Mouse (Mus musculus) mouse trophoblast stem cell (cell line): ENCODE measurements around the gene Gm4498.
"Not testable (repeated sequence)": the region's sequence is repeated elsewhere in the genome, so short reads cannot be mapped to it uniquely, and the experiment has no call there.

Source experiments
- in situ Hi-C, 2 experiments: fragments of 300-500 bp; cut with MseI, MboI; formaldehyde crosslinking; loops; 2 replicates in 1 of 2; 3 replicates in 1 of 2; pipeline ENCODE4 v1.15.1; 2025

Gm4498 gene

DNA sequence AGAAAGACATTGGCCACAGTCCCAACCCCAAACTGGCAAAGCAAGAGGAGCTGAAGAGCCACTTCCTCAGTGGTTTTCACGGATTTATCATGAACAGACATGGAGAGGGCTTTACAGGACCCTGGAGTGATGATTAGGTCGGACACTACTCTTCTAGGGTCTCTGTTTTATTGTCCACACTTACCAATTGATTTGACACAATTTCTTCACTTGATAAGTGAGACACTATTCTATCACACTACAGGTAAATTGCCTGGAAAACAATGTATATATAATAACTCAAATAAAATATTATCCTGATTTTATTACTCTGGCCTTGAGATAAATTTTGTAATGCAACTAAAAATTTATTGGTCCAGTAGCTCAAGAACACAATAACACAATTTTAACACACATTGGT lies at the start of gene Gm4498:
Gene Gm4498, minus strand, starts transcription at position 101 of the 400 bp plus-strand sequence.
- in situ Hi-C loops = not testable (repeated sequence)

DNA sequence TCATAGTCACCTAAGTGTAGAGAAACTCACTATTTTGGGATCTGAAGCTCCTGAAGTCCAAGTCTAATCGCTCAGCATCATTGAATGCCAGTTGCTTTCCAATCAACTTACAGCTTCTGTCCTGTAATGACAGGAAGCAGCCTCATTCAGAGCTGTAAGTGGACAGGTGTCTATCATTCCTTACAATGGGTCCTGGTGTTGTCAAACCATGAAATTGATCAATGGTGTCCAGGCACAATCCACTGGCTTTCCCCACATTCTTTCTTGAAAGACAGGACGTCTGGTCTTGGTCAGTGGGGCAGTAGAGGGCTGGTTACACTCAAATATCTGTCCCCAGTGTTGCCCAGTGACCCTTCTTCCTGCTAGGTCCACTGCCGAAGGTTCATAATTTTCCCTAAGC lies 29.1 kb upstream of the Gm4498 start, which contains the start of gene Gm5890:
Gene Gm5890, minus strand, starts transcription at position 101 of the 400 bp plus-strand sequence.
- in situ Hi-C loops = not testable (repeated sequence)

DNA sequence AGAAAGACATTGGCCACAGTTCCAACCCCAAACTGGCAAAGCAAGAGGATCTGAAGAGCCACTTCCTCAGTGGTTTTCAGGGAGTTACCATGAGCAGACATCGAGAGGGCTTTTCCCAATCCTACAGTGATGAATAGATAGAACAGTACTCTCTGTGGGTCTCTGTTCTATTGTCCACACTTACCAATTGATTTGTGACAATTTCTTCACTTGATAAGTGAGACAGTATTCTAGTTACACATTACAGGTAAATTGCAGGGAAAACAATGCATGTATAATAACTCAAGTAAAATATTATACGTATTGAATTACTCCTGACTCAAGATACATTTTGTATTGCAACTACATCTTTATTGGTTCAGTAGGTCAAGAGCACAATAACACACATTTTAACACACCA lies 28.1 kb downstream of the Gm4498 start, which contains the start of gene Gm6164:
Gene Gm6164, minus strand, starts transcription at position 101 of the 400 bp plus-strand sequence.
- in situ Hi-C loops = not testable (repeated sequence)

DNA sequence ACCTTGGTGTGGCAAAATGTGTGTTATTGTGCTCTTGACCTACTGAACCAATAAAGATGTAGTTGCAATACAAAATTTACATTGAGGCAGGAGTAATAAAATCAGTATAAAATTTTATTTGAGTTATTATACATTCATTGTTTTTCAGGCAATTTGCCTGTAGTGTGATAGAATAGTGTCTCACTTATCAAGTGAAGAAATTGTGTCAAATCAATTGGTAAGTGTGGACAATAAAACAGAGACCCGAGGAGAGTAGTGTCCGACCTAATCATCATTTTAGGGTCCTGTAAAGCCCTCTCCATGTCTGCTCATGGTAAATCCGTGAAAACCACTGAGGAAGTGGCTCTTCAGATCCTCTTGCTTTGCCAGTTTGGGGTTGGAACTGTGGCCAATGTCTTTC lies 40.2 kb downstream of the Gm4498 start, which contains the start of gene Vmn1r95:
Gene Vmn1r95, plus strand, starts transcription at position 301 of the 400 bp plus-strand sequence.
- in situ Hi-C loops = not testable (repeated sequence)
